Mouse (Mus musculus): ENCODE data around the gene Fam118b. TPM values are rescaled to one million over a fixed set of nuclear protein-coding genes. Genes with fewer than 3 reads are reported as not detected.

Gene Fam118b
- total RNA-seq, 2 experiments from 2014 or later: 10.5 to 11.0 TPM

GRCm38 (mm10) chr9:35199772-35200471 is 67.7 kb downstream of the Fam118b start, which contains the start of the genes Srpr and Tirap:
Gene Srpr (plus strand): TSS chr9:35200175.
Gene Tirap (minus strand): TSS chr9:35200291.
- ATAC-seq (replicated peaks; ENCODE audit: low FRiP score, poor library complexity, severe bottlenecking): peak; percentile 95

- ATAC-seq (replicated peaks; ENCODE audit: low FRiP score, poor library complexity, severe bottlenecking): no peak
Observed at GRCm38 (mm10) chr9:35198945-35199771, 68.4 kb downstream of the Fam118b start.

GRCm38 (mm10) chr9:35198351-35198750 is 69.3 kb downstream of the Fam118b start:
- no peak for ATAC-seq (replicated peaks; ENCODE audit: low FRiP score, poor library complexity, severe bottlenecking)

- ATAC-seq (replicated peaks; ENCODE audit: low FRiP score, poor library complexity, severe bottlenecking): no peak
Observed at GRCm38 (mm10) chr9:35197625-35198024, 70.0 kb downstream of the Fam118b start.

GRCm38 (mm10) chr9:35194048-35194447 is 73.6 kb downstream of the Fam118b start:
- ATAC-seq (replicated peaks; ENCODE audit: low FRiP score, poor library complexity, severe bottlenecking): no peak

- ATAC-seq (replicated peaks; ENCODE audit: low FRiP score, poor library complexity, severe bottlenecking): no peak
Observed at GRCm38 (mm10) chr9:35192983-35193542, 74.5 kb downstream of the Fam118b start.

GRCm38 (mm10) chr9:35188700-35189099 is 78.9 kb downstream of the Fam118b start:
- ATAC-seq (replicated peaks; ENCODE audit: low FRiP score, poor library complexity, severe bottlenecking): no peak; the same call in 1 of the 2 replicates

GRCm38 (mm10) chr9:35187351-35187903 is 80.2 kb downstream of the Fam118b start:
- ATAC-seq (replicated peaks; ENCODE audit: low FRiP score, poor library complexity, severe bottlenecking): no peak

GRCm38 (mm10) chr9:35186430-35186829 is 81.2 kb downstream of the Fam118b start:
- ATAC-seq (replicated peaks; ENCODE audit: low FRiP score, poor library complexity, severe bottlenecking): no peak

GRCm38 (mm10) chr9:35183359-35183758 is 84.2 kb downstream of the Fam118b start:
- no peak for ATAC-seq (replicated peaks; ENCODE audit: low FRiP score, poor library complexity, severe bottlenecking)

GRCm38 (mm10) chr9:35182832-35183231 is 84.8 kb downstream of the Fam118b start:
- ATAC-seq (replicated peaks; ENCODE audit: low FRiP score, poor library complexity, severe bottlenecking): no peak

GRCm38 (mm10) chr9:35176124-35176659 is 91.4 kb downstream of the Fam118b start:
- ATAC-seq (replicated peaks; ENCODE audit: low FRiP score, poor library complexity, severe bottlenecking): no peak; the same call in 1 of the 2 replicates

- ATAC-seq (replicated peaks; ENCODE audit: low FRiP score, poor library complexity, severe bottlenecking): peak; percentile 99
Observed at GRCm38 (mm10) chr9:35175251-35176123, 92.1 kb downstream of the Fam118b start, which contains the start of gene Dcps. Gene Dcps (minus strand): TSS chr9:35176061.

- ATAC-seq (replicated peaks; ENCODE audit: low FRiP score, poor library complexity, severe bottlenecking): no peak
Observed at GRCm38 (mm10) chr9:35173331-35173730, 94.3 kb downstream of the Fam118b start.

GRCm38 (mm10) chr9:35170071-35170470 is 97.5 kb downstream of the Fam118b start:
- no peak for ATAC-seq (replicated peaks; ENCODE audit: low FRiP score, poor library complexity, severe bottlenecking)
